Mouse (Mus musculus): ENCODE measurements at regions not wholly inside any gene's neighbourhood (a gene's known extent, or its start where the extent isn't known, plus 50 kb on each side); places are given as distances from the start of the nearest gene placed in this dataset.
A peak's percentile ranks its signal among the peaks of the same experiment; 100 is the strongest.

DNA sequence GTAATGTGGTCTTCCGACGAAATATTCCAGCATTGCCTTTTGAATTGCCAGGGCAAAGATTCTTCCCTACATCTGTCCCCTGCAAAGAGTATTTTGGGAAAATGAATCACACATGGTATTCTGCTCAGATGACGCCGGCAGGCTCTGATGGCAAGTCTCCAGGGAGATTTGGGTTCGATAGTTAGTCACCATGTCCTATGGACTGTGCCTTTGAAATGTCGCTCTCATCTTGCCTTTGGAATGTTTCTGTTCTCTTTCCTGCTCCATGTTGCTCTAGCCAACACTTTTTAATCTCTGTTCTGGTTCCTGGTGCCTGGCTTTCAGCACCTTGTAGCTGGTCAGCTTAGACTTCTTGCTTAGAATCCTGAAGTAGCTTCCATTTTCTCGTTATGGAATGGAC lies 252.3 kb downstream of the Itga8 start:
- peak; percentile 15 for DNase-seq

- DNase-seq, result peak; percentile 11
These were observed 251.8 kb downstream of the Itga8 start for GRCm38 (mm10) chr2:12049972-12050371.

- DNase-seq, result no peak
These were observed 248.1 kb downstream of the Itga8 start for GRCm38 (mm10) chr2:12053404-12054164.

DNA sequence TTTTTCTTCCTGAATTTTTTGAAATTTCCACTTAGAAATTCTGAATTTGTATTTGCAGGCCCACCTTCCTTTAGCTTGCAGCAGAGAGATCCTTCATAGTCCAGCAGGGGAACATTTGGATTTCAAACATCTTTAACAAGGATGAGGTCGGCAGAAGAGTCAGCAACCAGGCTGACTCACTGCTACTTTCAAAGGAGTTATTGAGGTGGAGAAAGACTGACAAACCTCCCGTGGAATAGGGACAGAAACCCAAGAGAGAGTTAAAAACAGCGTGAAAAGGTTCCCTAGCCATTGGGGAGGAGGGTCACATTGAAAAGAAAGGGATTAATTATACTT lies 247.6 kb downstream of the Itga8 start:
- no peak for DNase-seq

Data from layer of hippocampus, adult 9-11 months (tissue).